Mouse (Mus musculus): Measurements from ENCODE around the gene Itm2b.

Itm2b gene

GRCm38 (mm10) chr14:73384913-73385719 lies at the start of gene Itm2b:
Itm2b (minus strand) TSS chr14:73385289.
- DNase-seq (ENCODE audit: low read depth): peak; percentile 82

- DNase-seq (ENCODE audit: low read depth): no peak
Measured at GRCm38 (mm10) chr14:73433487-73433886, 48.4 kb upstream of the Itm2b start.

- DNase-seq (ENCODE audit: low read depth): no peak
Measured at GRCm38 (mm10) chr14:73430571-73430970, 45.5 kb upstream of the Itm2b start.

GRCm38 (mm10) chr14:73425571-73426041 lies 40.5 kb upstream of the Itm2b start:
- no peak for DNase-seq (ENCODE audit: low read depth)

GRCm38 (mm10) chr14:73424961-73425360 lies 39.9 kb upstream of the Itm2b start:
- DNase-seq (ENCODE audit: low read depth): no peak

GRCm38 (mm10) chr14:73423542-73423941 lies 38.5 kb upstream of the Itm2b start:
- DNase-seq (ENCODE audit: low read depth): no peak

GRCm38 (mm10) chr14:73422621-73423020 lies 37.5 kb upstream of the Itm2b start:
- DNase-seq (ENCODE audit: low read depth): no peak

GRCm38 (mm10) chr14:73421580-73421979 lies 36.5 kb upstream of the Itm2b start:
- no peak for DNase-seq (ENCODE audit: low read depth)

GRCm38 (mm10) chr14:73420138-73420745 lies 35.2 kb upstream of the Itm2b start:
- no peak for DNase-seq (ENCODE audit: low read depth)

GRCm38 (mm10) chr14:73416511-73416910 lies 31.4 kb upstream of the Itm2b start:
- no peak for DNase-seq (ENCODE audit: low read depth)

- DNase-seq (ENCODE audit: low read depth): no peak
Measured at GRCm38 (mm10) chr14:73415376-73416035, 30.4 kb upstream of the Itm2b start.

- DNase-seq (ENCODE audit: low read depth): no peak
Measured at GRCm38 (mm10) chr14:73411729-73412128, 26.6 kb upstream of the Itm2b start.

GRCm38 (mm10) chr14:73410083-73410482 lies 25.0 kb upstream of the Itm2b start:
- no peak for DNase-seq (ENCODE audit: low read depth)

GRCm38 (mm10) chr14:73408223-73408845 lies 23.2 kb upstream of the Itm2b start:
- peak; percentile 49 for DNase-seq (ENCODE audit: low read depth)

- DNase-seq (ENCODE audit: low read depth): no peak
Measured at GRCm38 (mm10) chr14:73404016-73404415, 18.9 kb upstream of the Itm2b start.

- no peak for DNase-seq (ENCODE audit: low read depth)
Measured at GRCm38 (mm10) chr14:73403351-73403750, 18.3 kb upstream of the Itm2b start.

- DNase-seq (ENCODE audit: low read depth): no peak
Measured at GRCm38 (mm10) chr14:73402296-73403035, 17.4 kb upstream of the Itm2b start.

- no peak for DNase-seq (ENCODE audit: low read depth)
Measured at GRCm38 (mm10) chr14:73401408-73401807, 16.3 kb upstream of the Itm2b start.

GRCm38 (mm10) chr14:73399866-73400618 lies 15.0 kb upstream of the Itm2b start:
- peak; percentile 53 for DNase-seq (ENCODE audit: low read depth)

GRCm38 (mm10) chr14:73398367-73398996 lies 13.4 kb upstream of the Itm2b start:
- peak; percentile 56 for DNase-seq (ENCODE audit: low read depth)

Data from naive thymus-derived CD4-positive, alpha-beta T cell, adult 2 months (primary cell).